Mouse (Mus musculus) megakaryocyte progenitor cell, adult 5-6 weeks (primary cell): ENCODE data around the gene Pou3f4. TPM values are rescaled to one million over a fixed set of nuclear protein-coding genes. Genes with fewer than 3 reads are reported as not detected.
"Not testable (repeated sequence)": the region's sequence is repeated elsewhere in the genome, so short reads cannot be mapped to it uniquely, and the experiment has no call there.

Source experiments
- ATAC-seq: replicated peaks from 2 replicates; pipeline ENCODE4 v1.8.0; 2016; ENCODE audit warnings: mild to moderate bottlenecking, moderate TSS enrichment, inconsistent platforms; ENCODE audit not compliant: poor library complexity
- total RNA-seq, 2 experiments: library from RNA; stranded (forward) in 1 of 2; stranded (reverse) in 1 of 2; fragments of 157-497, 149-512 nt in 1 of 2; fragments of 200-1000 nt in 1 of 2; gene quantifications; 2 replicates each; pipeline versions ENCODE4 v1.2.3 to v1.2.4; 2015 to 2017

Gene Pou3f4
- not detected in 2 replicates for total RNA-seq (2015)
- total RNA-seq (2017), result not detected in 2 replicates

GRCm38 (mm10) chrX:110814151-110814571, at the start of gene Pou3f4:
Gene Pou3f4 (plus strand): TSS chrX:110814280.
- ATAC-seq, result no peak

- no peak for ATAC-seq
Measured at GRCm38 (mm10) chrX:110765939-110766338, 48.1 kb upstream of the Pou3f4 start.

- ATAC-seq, result not testable (repeated sequence)
Measured at GRCm38 (mm10) chrX:110774807-110775206, 39.3 kb upstream of the Pou3f4 start.

- no peak for ATAC-seq
Measured at GRCm38 (mm10) chrX:110802502-110802901, 11.6 kb upstream of the Pou3f4 start.

- no peak for ATAC-seq
Measured at GRCm38 (mm10) chrX:110810001-110810578, 4.0 kb upstream of the Pou3f4 start.

GRCm38 (mm10) chrX:110810753-110811506, 3.1 kb upstream of the Pou3f4 start:
- no peak for ATAC-seq

- no peak for ATAC-seq
Measured at GRCm38 (mm10) chrX:110812071-110812470, 2.0 kb upstream of the Pou3f4 start.

- ATAC-seq, result no peak
Measured at GRCm38 (mm10) chrX:110813401-110813800, 679 bp upstream of the Pou3f4 start.

- ATAC-seq, result no peak
Measured at GRCm38 (mm10) chrX:110814592-110815548, 790 bp downstream of the Pou3f4 start.

- ATAC-seq, result no peak
Measured at GRCm38 (mm10) chrX:110815549-110815930, 1.5 kb downstream of the Pou3f4 start.

- no peak for ATAC-seq
Measured at GRCm38 (mm10) chrX:110816609-110817008, 2.5 kb downstream of the Pou3f4 start.

GRCm38 (mm10) chrX:110817211-110817610, 3.1 kb downstream of the Pou3f4 start:
- ATAC-seq, result no peak

GRCm38 (mm10) chrX:110837450-110837849, 23.4 kb downstream of the Pou3f4 start:
- ATAC-seq, result no peak

GRCm38 (mm10) chrX:110851300-110851699, 37.2 kb downstream of the Pou3f4 start:
- no peak for ATAC-seq
